Mouse (Mus musculus) urinary bladder, postnatal 10 days (tissue): ENCODE measurements around the gene Gabbr2.

Source experiments
- DNase-seq: peaks from one replicate; pipeline ENCODE4 v3.0.0; 2022; ENCODE audit warnings: low spot score

Gene Gabbr2

GRCm38 (mm10) chr4:46915476-46915875 lies 76.2 kb downstream of the Gabbr2 start:
- no peak for DNase-seq

- DNase-seq: no peak
Measured at GRCm38 (mm10) chr4:46914606-46915005, 77.1 kb downstream of the Gabbr2 start.

- DNase-seq: no peak
Measured at GRCm38 (mm10) chr4:46906036-46906691, 85.5 kb downstream of the Gabbr2 start.

GRCm38 (mm10) chr4:46905152-46905551 lies 86.5 kb downstream of the Gabbr2 start:
- no peak for DNase-seq

- DNase-seq: no peak
Measured at GRCm38 (mm10) chr4:46904129-46904528, 87.5 kb downstream of the Gabbr2 start.

- DNase-seq: no peak
Measured at GRCm38 (mm10) chr4:46898546-46898945, 93.1 kb downstream of the Gabbr2 start.

GRCm38 (mm10) chr4:46897634-46898399 lies 93.9 kb downstream of the Gabbr2 start:
- DNase-seq: no peak

GRCm38 (mm10) chr4:46894144-46894543 lies 97.5 kb downstream of the Gabbr2 start:
- DNase-seq: no peak

- no peak for DNase-seq
Measured at GRCm38 (mm10) chr4:46889175-46889574, 102.5 kb downstream of the Gabbr2 start.

GRCm38 (mm10) chr4:46885627-46886383 lies 105.9 kb downstream of the Gabbr2 start:
- DNase-seq: no peak

- DNase-seq: no peak
Measured at GRCm38 (mm10) chr4:46884132-46884531, 107.5 kb downstream of the Gabbr2 start.

- no peak for DNase-seq
Measured at GRCm38 (mm10) chr4:46883546-46883945, 108.1 kb downstream of the Gabbr2 start.

GRCm38 (mm10) chr4:46883047-46883446 lies 108.6 kb downstream of the Gabbr2 start:
- no peak for DNase-seq

GRCm38 (mm10) chr4:46881271-46881670 lies 110.4 kb downstream of the Gabbr2 start:
- no peak for DNase-seq

GRCm38 (mm10) chr4:46879943-46880342 lies 111.7 kb downstream of the Gabbr2 start:
- DNase-seq: no peak

GRCm38 (mm10) chr4:46872750-46873149 lies 118.9 kb downstream of the Gabbr2 start:
- no peak for DNase-seq

GRCm38 (mm10) chr4:46870157-46870556 lies 121.5 kb downstream of the Gabbr2 start:
- DNase-seq: no peak

- DNase-seq: no peak
Measured at GRCm38 (mm10) chr4:46869380-46869779, 122.3 kb downstream of the Gabbr2 start.

GRCm38 (mm10) chr4:46868921-46869320 lies 122.8 kb downstream of the Gabbr2 start:
- DNase-seq: no peak

GRCm38 (mm10) chr4:46868181-46868580 lies 123.5 kb downstream of the Gabbr2 start:
- no peak for DNase-seq

GRCm38 (mm10) chr4:46867779-46868178 lies 123.9 kb downstream of the Gabbr2 start:
- DNase-seq: no peak

GRCm38 (mm10) chr4:46866070-46866469 lies 125.6 kb downstream of the Gabbr2 start:
- no peak for DNase-seq

- no peak for DNase-seq
Measured at GRCm38 (mm10) chr4:46863721-46864120, 128.0 kb downstream of the Gabbr2 start.
